Mouse (Mus musculus) layer of hippocampus, postnatal 14 days (tissue): ENCODE results near the gene Hnrnpul2. TPM values are rescaled to one million over a fixed set of nuclear protein-coding genes. Genes with fewer than 3 reads are reported as not detected.
"Not testable (repeated sequence)": the region's sequence is repeated elsewhere in the genome, so short reads cannot be mapped to it uniquely, and the experiment has no call there.

ENCODE experiments used
- DNase-seq, 2 experiments: peaks; one replicate each; pipeline ENCODE4 v3.0.0; 2021 to 2022; ENCODE audit warnings: low spot score in 2 of 2, mixed read lengths in 1 of 2
- total RNA-seq, 2 experiments: library from RNA; stranded (reverse); gene quantifications; 2 replicates each; pipeline ENCODE4 v1.2.3; 2021

The Hnrnpul2 gene
- total RNA-seq, 2 experiments from 2014 or later, result 99.4 to 103 TPM

DNA sequence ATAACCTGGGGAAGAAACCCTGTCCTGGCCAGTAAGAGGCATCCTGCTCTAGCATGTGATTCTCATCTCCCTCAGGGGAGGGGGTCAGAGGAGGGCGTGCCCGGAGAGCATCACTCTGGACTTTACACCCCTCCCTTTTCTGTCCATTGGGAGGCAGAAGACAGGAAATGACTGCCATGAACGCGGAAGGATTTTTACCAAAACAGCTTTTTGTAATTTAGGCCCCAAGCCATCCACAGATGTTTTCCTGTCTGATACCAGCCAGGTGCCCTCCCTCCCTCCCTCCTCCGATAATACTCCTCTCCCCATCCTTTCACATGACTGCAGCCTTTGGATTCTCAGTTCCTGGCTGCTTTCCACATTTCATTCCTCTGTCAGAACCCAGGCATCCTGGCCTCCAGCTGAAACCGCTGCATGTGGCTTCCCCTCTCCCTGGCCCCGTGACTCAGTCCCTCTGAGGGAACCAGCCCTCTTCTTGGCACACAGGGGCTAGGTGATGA, 30.6 kb downstream of the Hnrnpul2 start, which contains the start of gene Lrrn4cl:
TSS of gene Lrrn4cl (plus strand) at position 367 of the 500 bp plus-strand sequence.
- no peak for DNase-seq

DNA sequence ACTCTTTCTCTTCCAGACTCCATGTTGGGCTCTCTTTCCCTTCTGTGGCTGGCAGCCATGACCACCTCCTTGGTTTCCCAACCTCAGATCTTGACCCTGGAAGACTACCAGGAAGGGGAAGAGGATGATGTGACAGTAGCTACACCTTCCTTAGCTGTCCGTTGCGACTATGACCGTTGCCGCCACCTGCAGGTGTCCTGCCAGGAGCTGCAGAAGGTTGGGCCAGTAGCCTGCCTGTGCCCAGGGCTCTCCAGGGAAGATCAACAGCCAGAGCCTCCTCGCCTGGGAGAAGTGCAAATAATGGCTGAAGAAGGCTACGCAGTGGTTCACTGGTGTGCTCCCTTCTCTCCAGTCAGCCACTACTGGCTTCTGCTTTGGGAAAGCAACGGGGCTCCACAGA, 31.8 kb downstream of the Hnrnpul2 start:
- DNase-seq, result no peak

DNA sequence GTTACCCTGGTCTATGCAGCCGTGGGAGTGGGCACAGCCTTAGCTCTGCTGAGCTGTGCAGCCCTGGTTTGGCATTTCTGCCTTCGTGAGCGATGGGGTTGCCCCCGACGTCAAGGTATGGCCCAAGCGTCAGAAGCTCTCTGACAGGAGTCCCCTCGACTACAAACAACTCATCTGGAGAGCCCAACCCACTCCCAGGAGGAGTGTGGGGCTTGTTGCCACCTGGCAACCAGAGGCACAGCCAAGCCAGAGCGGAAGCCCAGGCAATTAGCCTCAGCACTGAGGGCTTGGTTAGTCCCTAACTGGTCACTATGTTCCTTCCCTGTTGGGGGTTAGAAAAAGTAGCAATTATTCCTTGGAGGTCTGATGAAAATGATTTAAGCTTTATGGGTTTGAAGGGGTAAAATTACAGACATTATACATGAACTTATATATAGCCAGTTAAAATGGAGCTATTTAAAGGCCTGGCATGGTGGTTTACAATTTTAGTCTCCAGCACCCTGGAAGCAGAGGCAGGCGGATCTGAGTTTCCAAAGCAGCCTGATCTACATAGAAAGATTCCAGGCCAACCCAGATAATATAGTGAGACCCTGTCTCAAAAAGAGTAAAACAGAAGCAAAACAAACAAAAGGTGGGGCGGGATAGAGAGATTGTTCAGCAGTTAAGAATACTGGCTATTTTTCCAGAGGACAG, 32.6 kb downstream of the Hnrnpul2 start:
- no peak for DNase-seq

DNA sequence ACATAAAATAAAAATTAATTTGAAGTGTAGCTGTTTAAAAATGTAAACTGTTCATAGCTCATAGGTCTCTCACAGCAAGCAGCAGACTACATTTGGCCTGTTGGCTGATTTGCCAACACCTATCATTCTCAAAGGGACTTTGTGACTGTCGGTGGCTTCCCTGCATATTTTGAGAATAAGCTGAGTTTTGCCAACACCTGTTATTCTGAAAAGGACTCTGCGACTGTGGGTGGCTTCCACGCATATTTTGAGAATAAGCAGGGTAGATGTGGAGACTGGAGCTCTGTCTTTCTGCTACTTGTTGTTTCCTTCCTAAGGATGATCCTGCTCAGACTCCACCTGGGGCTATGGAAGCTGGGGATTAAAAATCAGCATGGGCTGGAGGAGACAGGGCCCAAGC, 33.3 kb downstream of the Hnrnpul2 start:
- DNase-seq, result no peak

DNA sequence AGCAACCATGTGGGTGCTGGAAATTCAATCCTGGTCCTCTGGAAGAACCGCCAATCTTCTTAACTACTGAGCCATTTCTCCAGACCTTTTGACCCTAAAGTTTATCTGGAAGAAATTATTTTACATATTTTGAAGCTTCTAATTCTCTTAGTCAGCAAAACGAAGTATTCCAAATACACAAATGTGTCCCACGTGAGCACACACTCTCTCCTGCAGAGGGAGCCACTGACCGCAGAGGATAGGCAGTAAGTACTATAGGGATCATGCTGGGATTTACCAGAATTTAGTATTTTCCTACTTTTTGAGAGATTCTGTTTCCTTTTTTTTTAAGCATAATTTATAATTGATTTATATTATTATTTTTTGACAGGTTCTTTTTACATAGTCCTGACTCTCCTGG, 37.9 kb downstream of the Hnrnpul2 start:
- no peak for DNase-seq

DNA sequence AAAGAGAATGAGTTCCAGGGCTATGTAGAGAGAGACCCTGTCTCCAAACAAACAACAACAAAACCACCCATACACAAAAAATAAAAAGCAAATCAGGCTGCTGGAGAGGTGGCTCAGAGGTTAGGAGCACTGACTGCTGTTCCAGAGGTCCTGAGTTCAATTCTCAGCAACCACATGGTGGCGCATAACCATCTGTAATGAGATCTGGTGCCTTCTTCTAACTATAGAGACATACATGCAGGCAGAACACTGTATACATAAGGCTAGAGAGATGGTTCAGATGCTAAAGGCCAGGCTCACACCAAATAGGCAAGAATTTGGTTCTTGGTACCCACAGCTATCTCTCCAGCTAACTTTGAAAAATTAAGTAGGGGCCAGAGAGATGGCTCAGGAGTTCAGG, 39.2 kb downstream of the Hnrnpul2 start:
- no peak for DNase-seq

DNA sequence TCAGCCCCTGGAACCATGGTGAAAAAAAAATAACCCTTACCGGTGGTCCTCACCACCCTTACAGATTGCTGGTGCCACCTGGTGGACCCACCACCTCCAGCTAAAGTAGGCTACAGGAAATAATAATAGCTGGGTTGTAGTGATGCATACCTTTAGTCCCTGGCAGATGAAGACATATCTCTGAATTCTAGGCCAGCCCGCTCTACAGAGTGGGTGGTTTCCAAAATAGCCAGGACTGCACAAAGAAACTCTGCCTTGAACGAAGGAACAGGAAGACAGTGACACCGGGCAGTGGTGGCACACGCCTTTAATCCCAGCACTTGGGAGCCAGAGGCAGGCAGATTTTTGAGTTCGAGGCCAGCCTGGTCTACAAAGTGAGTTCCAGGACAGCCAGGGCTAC, 44.5 kb downstream of the Hnrnpul2 start:
- DNase-seq, result no peak

DNA sequence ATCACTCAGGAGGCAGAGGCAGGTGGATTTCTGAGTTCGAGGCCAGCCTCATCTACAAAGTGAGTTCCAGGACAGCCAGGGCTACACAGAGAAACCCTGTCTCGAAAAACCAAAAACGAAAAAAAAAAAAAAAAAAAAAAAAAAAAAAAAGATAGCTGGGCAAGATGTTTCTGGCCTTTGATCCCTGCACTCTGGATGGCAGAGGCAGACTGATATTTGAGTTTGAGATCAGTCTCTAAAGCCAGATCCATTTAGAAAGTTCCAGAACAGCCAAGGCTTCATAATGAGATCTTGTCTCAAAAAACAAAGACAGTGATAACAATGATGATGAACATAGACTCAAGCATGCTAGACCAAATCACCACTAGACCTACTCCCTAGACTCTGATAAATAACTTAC, 50.6 kb downstream of the Hnrnpul2 start:
- not testable (repeated sequence) for DNase-seq

DNA sequence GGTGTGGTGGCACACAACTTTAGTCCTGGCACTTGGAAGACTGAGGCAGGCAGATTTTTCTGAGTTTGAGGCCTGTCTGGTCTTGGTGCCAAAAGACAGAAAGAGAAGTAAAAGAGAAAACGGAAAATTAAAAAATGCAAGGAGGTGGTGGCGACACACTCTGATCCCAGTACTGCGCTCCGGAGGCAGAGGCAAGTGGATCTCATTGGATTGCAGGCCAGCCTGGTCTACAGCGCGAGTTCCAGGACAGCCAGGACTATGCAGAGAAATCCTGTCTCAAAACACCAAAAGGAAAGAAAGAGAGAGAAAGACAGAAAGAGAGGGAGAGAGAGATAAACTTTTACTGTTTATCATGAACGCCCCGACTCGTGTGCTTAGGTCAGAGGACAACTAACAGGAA, 51.0 kb downstream of the Hnrnpul2 start:
- DNase-seq, result no peak

DNA sequence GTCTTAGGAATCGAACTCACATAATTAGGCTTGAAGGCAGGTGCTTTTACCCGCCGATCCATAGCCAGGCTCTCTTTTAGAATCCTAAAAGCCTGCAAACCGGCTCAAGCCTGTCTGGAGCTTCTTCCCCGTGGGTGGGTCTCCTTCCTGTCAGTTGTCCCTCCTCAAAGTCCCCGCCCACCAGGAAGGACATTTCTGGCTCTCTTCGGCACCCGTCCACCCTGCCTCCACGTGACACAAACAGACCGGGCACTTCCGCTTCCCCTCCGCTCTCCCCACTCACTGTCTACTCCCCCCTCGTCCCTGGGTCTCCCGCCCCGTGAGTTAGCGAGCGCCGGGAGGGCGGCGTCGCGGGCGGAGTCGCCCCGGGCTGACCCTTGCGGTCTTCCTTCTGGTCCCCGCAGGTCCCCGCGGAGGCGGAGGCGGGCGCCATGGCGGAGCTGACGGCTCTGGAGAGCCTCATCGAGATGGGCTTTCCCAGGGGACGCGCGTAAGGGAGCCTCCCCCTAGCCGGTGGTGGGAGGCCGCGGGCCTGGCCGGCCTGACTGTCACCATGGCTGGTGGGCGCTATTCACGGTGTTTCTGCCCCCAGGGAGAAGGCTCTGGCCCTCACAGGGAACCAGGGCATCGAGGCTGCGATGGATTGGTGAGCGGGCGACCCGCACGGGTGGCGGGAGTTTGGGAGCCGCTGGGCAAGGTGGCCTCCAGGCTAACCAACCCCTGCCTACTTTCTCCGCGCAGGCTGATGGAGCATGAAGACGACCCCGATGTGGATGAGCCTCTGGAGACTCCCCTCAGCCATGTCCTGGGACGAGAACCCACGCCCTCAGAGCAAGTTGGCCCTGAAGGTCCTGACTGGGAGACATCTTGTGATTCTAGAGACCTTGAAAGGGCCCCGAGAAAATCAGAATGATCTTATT, 51.7 kb downstream of the Hnrnpul2 start, which contains the start of gene Ubxn1:
TSS of gene Ubxn1 (plus strand) at position 230 of the 920 bp plus-strand sequence.
- DNase-seq, result peak; percentile 96 to 98

DNA sequence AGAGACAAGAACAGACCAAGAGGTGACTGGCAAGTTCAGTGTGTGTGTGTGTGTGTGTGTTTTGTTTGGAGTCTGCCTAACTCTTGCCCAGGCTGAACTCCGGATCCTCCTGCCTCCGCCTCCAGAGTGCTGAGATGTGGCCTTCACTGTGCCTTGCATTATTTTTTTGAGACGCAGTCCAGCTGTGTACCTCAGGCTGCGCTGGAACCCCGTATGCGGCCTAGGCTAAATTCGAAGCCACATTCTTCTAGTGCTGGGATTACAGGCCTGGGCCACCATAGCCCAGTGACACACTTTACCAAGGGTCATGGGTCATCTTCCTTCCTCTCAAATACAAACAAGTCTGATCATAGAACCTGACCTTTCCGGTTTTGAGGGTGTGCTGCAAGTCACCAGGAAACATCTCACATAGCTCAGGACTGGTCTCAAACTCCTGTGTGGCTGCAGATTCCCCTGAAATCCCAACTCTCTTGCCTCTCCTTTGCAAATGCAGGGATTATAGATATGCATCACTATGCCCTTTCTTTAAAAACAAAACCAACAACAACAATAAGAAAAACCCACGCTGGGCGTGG, 52.5 kb downstream of the Hnrnpul2 start:
- DNase-seq, result no peak

DNA sequence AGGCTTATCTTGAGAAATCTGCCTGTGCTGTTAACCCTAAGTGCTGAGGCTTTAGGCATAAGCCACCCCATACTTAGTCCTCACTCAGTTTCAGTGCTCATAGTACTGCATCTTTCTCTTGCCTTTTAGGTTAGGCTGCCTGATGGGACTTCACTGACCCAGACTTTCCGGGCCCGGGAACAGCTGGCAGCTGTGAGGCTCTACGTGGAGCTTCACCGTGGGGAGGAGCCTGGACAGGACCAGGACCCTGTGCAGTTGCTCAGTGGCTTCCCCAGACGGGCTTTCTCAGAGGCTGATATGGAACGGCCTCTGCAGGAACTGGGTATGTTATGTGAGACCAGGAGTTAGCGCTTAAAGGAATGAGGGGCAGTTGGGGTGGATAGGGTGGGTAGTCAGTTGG, 55.2 kb downstream of the Hnrnpul2 start:
- DNase-seq, result no peak

DNA sequence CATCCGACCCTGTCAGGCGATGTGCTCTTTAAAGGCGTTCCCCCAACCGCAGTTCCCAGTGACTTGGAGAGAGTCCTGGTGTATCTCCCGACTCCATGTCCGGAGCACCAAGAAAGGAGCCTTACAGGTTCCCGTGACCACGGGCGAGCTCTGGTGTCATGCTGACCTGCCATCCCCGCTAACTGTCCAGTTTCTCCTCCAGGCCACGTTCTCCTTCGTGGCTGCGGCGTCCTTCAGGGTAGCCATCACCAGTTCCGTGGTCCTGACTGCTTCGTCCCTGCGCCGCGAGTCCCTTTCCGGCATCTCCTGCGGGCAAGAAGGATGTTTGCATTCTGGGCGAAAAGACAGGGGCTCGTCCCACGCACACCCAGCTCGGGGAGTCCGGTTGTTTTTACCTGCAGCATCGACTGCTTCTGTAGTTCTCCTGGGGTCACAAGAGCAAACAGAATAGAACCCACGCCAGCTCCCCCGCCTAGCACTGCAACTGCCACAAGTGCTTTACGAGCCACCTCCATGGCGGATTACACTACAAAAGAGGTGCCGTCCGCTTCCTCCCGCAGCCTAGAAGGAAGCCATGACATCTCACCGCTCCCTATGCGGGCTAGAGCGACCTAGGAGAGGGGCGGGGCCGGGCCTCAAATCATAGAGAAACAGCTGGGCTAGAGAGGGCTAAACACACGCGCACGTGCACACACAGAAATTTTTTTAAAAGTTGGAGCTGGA, 60.7 kb downstream of the Hnrnpul2 start, which contains the start of gene Uqcc3:
TSS of gene Uqcc3 (minus strand) at position 613 of the 723 bp plus-strand sequence.
- DNase-seq, result peak; percentile 82 to 91

DNA sequence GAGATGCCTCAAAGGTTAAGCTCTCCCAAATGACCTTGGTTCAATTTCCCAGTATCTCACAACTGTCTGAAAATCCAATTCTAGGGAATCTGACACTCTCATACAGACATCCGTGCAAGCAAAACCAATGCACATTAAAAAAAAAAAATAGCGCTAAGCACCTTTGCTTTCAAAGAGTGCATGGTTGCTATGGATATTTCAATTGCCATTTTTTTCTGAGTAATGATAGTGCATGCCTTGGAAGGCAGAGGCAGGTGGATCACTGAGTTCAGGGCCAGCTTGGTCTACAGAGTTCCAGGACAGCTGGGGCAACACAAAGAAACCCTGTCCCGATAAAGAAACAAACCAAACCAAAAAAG, 61.2 kb downstream of the Hnrnpul2 start:
- DNase-seq, result no peak

DNA sequence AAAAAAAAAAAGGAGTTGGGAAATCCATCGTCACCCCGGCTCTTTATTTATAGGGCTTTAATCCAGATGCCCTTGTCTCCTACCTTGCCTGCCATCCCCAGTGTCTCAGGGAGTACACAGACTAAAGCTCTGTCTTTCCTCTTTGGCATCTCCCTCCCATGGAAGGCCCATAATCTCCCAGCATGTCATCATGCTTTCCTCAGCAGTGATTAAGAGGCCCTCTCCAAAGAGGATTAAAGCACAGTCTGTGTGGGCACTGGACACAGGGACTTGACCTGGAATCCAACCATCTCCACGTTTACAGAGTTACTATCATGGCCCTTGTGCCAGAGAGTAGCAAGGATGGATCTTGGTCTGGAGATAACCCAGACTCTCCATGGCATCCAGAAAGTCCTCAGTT, 63.8 kb downstream of the Hnrnpul2 start, which contains the start of the genes Lbhd1 and Gm49403:
TSS of gene Lbhd1 (plus strand) at position 117 of the 400 bp plus-strand sequence.
TSS of gene Gm49403 (plus strand) at position 315 of the 400 bp plus-strand sequence.
- DNase-seq, result no peak

Other genes starting within 250 kb of the Hnrnpul2 start
- gene Slc22a8, start 228.8 kb upstream of the Hnrnpul2 start, total RNA-seq, result 10 to 100 TPM; 17.9 to 18.8 TPM
- 1 to 10 TPM; 1.6 to 3.3 TPM for gene Slc22a6, start 202.0 kb upstream of the Hnrnpul2 start, total RNA-seq
- gene Chrm1, start 156.2 kb upstream of the Hnrnpul2 start, total RNA-seq, result 100 to 1,000 TPM; 162 to 166 TPM
- 100 to 1,000 TPM; 188 to 200 TPM for gene Slc3a2, start 96.6 kb upstream of the Hnrnpul2 start, total RNA-seq
- gene Wdr74, start 84.2 kb upstream of the Hnrnpul2 start, total RNA-seq, result 10 to 100 TPM; 39.9 to 47.9 TPM
- 1 to 10 TPM; 1.8 to 2.0 TPM for gene 1700092M07Rik, start 79.3 kb upstream of the Hnrnpul2 start, total RNA-seq
- 10 to 100 TPM; 64.5 to 71.4 TPM for gene Stx5a, start 78.6 kb upstream of the Hnrnpul2 start, total RNA-seq
- 10 to 100 TPM; 79.3 to 91.9 TPM for gene Nxf1, start 62.9 kb upstream of the Hnrnpul2 start, total RNA-seq
- 100 to 1,000 TPM; 101 to 108 TPM for gene Tmem223, start 49.0 kb upstream of the Hnrnpul2 start, total RNA-seq
- gene Tmem179b, start 45.5 kb upstream of the Hnrnpul2 start, total RNA-seq, result 10 to 100 TPM; 10.1 to 12.0 TPM
- gene Taf6l, start 33.6 kb upstream of the Hnrnpul2 start, total RNA-seq, result 10 to 100 TPM; 14.1 to 15.0 TPM
- 100 to 1,000 TPM; 119 TPM for gene Polr2g, start 21.4 kb upstream of the Hnrnpul2 start, total RNA-seq
- 1 to 10 TPM; 4.3 TPM for gene Zbtb3, start 17.5 kb upstream of the Hnrnpul2 start, total RNA-seq
- 10 to 100 TPM; 29.8 to 32.1 TPM for gene Ttc9c, start 677 bp upstream of the Hnrnpul2 start, total RNA-seq
- 1 to 10 TPM in 1 of 2 experiments, not detected in 1; 4.4 TPM for gene AC129217.1, start 9.8 kb downstream of the Hnrnpul2 start, total RNA-seq
- 100 to 1,000 TPM in 1 of 2 experiments, 10 to 100 TPM in 1; 96.2 to 107 TPM for gene Bscl2, start 17.5 kb downstream of the Hnrnpul2 start, total RNA-seq
- gene Gng3, start 19.2 kb downstream of the Hnrnpul2 start, total RNA-seq, result 100 to 1,000 TPM; 220 to 243 TPM
- under 1 TPM; 0.30 to 0.55 TPM for gene Lrrn4cl, start 30.8 kb downstream of the Hnrnpul2 start, total RNA-seq
- 100 to 1,000 TPM in 1 of 2 experiments, 10 to 100 TPM in 1; 95.4 to 101 TPM for gene Ubxn1, start 51.5 kb downstream of the Hnrnpul2 start, total RNA-seq
- gene Uqcc3, start 60.9 kb downstream of the Hnrnpul2 start, total RNA-seq, result 10 to 100 TPM; 35.2 to 35.6 TPM
- 1 to 10 TPM; 5.4 to 7.0 TPM for gene Lbhd1, start 63.7 kb downstream of the Hnrnpul2 start, total RNA-seq
- not detected for gene Gm49403, start 63.9 kb downstream of the Hnrnpul2 start, total RNA-seq
- 10 to 100 TPM; 24.4 to 26.1 TPM for gene 1810009A15Rik, start 68.8 kb downstream of the Hnrnpul2 start, total RNA-seq
- 1 to 10 TPM in 1 of 2 experiments, not detected in 1; 1.1 TPM for gene Gm49416, start 68.9 kb downstream of the Hnrnpul2 start, total RNA-seq
- gene Ints5, start 73.0 kb downstream of the Hnrnpul2 start, total RNA-seq, result 10 to 100 TPM; 22.0 to 25.4 TPM
- gene Ganab, start 78.1 kb downstream of the Hnrnpul2 start, total RNA-seq, result 100 to 1,000 TPM; 111 to 114 TPM
- 100 to 1,000 TPM; 144 to 149 TPM for gene B3gat3, start 100.4 kb downstream of the Hnrnpul2 start, total RNA-seq
- 1 to 10 TPM; 3.2 to 4.0 TPM for gene Rom1, start 109.3 kb downstream of the Hnrnpul2 start, total RNA-seq
- gene Eml3, start 109.5 kb downstream of the Hnrnpul2 start, total RNA-seq, result 10 to 100 TPM; 11.3 to 11.7 TPM
- gene Mta2, start 121.9 kb downstream of the Hnrnpul2 start, total RNA-seq, result 10 to 100 TPM; 52.4 to 56.6 TPM
- 10 to 100 TPM; 15.0 to 17.3 TPM for gene Tut1, start 133.8 kb downstream of the Hnrnpul2 start, total RNA-seq
- 100 to 1,000 TPM; 198 to 230 TPM for gene Eef1g, start 147.0 kb downstream of the Hnrnpul2 start, total RNA-seq
- 10 to 100 TPM; 20.7 to 22.5 TPM for gene Ahnak, start 169.3 kb downstream of the Hnrnpul2 start, total RNA-seq